Mouse (Mus musculus): ENCODE data around the gene Lsm12. TPM values are rescaled to one million over a fixed set of nuclear protein-coding genes. Genes with fewer than 3 reads are reported as not detected.

The Lsm12 gene
- polyA plus RNA-seq, 1 experiment from 2014 or later = 114 TPM

DNA sequence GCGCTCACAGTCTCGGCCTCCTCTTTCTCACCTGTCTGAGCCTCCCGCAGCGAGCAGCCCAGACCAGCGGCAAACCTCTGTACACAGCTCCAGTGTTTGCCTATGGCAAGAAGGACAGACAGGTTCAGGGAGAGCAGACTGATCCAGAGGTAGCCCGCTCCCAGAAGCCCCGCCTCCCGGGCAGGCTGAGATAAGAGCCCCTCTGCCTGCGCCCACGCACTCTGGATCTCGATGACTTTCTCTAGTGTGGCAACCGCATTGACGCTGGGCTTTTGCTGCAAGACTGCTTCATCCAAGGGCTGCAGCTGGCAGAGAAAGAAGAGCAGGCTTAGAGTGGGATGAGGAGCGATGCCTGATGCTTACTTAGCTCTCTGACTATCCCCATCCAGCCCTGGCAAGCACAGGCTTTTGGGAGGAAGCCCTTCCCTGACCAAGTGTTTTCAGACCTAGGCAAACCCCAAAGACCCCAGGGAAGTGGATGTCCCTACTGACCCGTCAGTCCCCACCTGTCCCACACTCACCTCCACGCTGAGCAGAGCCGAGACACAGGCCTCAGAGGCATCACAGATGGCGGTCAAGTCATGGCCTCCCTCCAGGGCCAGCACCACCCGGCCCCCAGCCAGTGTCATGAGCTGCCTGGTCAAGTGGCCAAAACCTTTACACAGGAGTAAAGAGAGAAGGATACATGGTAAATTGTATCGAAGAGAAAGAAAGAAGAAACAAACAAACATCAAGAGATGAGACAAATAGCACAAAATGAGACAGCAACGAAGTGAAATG, 11.1 kb upstream of the Lsm12 start:
- Histone ChIP-seq H3K4me1 (no peaks in the 10 kb centered on the region), H3K27ac (replicated peaks) (no peak overlapping the region), H3K9ac (replicated peaks) (no peak overlapping the region), H3K4me2 (replicated peaks) (no peak overlapping the region), H3K4me3 (no peak overlapping the region), H3K27me3 (no peaks in the 10 kb centered on the region), H3K36me3 (peaks cover 67% of the 10 kb centered on the region), H3K9me3 (no peaks in the 10 kb centered on the region)
- no peak for ATAC-seq (replicated peaks)
- WGBS = 90% methylated on average over 21 of the region's 21 CpGs

- Histone ChIP-seq H3K4me2 (replicated peaks) (no peak overlapping the region), H3K9ac (replicated peaks) (no peak overlapping the region), H3K27ac (replicated peaks) (no peak overlapping the region), H3K27me3 (no peaks in the 10 kb centered on the region), H3K4me3 (no peak overlapping the region), H3K36me3 (peaks cover 46% of the 10 kb centered on the region), H3K9me3 (no peaks in the 10 kb centered on the region), H3K4me1 (peaks cover 18% of the 10 kb centered on the region)
- 84% methylated on average over 9 of the region's 9 CpGs for WGBS
- no peak for ATAC-seq (replicated peaks)
These were observed 8.8 kb upstream of the Lsm12 start for GRCm38 (mm10) chr11:102193657-102194440.

- Histone ChIP-seq H3K9me3 (no peaks in the 10 kb centered on the region), H3K4me2 (replicated peaks) (peak overlapping the region; percentile 77; the same call in 1 of the 2 replicates), H3K27ac (replicated peaks) (no peak overlapping the region), H3K4me1 (peaks cover 18% of the 10 kb centered on the region), H3K27me3 (no peaks in the 10 kb centered on the region), H3K36me3 (peaks cover 16% of the 10 kb centered on the region), H3K9ac (replicated peaks) (no peak overlapping the region), H3K4me3 (peak overlapping the region; percentile 55; the same call in 1 of the 2 replicates)
- ATAC-seq (replicated peaks) = no peak
- 52% methylated on average over 4 of the region's 4 CpGs for WGBS
These were observed 5.8 kb upstream of the Lsm12 start for GRCm38 (mm10) chr11:102190848-102191247.

GRCm38 (mm10) chr11:102189461-102190436, 4.7 kb upstream of the Lsm12 start, which contains the start of gene G6pc3:
Gene G6pc3 (plus strand): TSS chr11:102189620.
- peak within 1 kb of the TSS; percentile 64 for H3K9ac ChIP-seq (replicated peaks)
- H3K4me3 ChIP-seq = peak within 1 kb of the TSS; percentile 55
- H3K4me2 ChIP-seq (replicated peaks) = peak within 1 kb of the TSS; percentile 77
- H3K27me3 ChIP-seq = no peaks in the 10 kb centered on the region
- peaks cover 5% of the 10 kb centered on the region for H3K36me3 ChIP-seq
- H3K27ac ChIP-seq (replicated peaks) = peak within 1 kb of the TSS; percentile 62
- ATAC-seq (replicated peaks) = peak; percentile 74
- WGBS = 2% methylated on average over 50 of the region's 50 CpGs
- H3K9me3 ChIP-seq = no peaks in the 10 kb centered on the region
- H3K4me1 ChIP-seq = peaks cover 23% of the 10 kb centered on the region

GRCm38 (mm10) chr11:102188980-102189379, 3.9 kb upstream of the Lsm12 start:
- ATAC-seq (replicated peaks) = no peak
- Histone ChIP-seq H3K4me1 (peaks cover 27% of the 10 kb centered on the region), H3K27me3 (no peaks in the 10 kb centered on the region), H3K4me2 (replicated peaks) (peak overlapping the region; percentile 77), H3K27ac (replicated peaks) (0 out of 2 replicates have a peak overlapping the region, but pooled peaks have one; percentile 62), H3K9me3 (no peaks in the 10 kb centered on the region), H3K36me3 (no peaks in the 10 kb centered on the region; the same call in 1 of the 2 replicates), H3K4me3 (peak overlapping the region; percentile 55), H3K9ac (replicated peaks) (peak overlapping the region; percentile 64)
- WGBS = 70% methylated on average over 6 of the region's 6 CpGs

DNA sequence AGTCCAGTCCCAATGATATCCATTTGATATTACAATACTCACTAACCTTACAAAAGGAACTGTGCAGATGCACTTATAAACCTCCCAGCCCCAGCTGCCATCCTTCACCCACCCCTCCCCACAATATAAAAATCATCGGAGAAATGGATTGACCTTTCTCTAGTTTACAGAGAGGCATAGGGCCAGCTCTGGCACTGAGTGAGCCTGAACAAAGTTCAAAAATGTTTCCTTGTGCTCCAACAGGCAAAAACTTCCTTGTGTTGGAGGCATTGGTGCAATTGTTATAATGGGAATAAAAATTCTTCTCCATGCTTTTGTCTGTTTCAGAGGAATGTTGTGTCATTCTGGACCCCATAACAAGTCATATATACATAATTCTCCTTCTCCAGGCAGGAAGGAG, 1.1 kb upstream of the Lsm12 start:
- no peak overlapping the region for H3K4me2 ChIP-seq (replicated peaks)
- no peak overlapping the region for H3K4me3 ChIP-seq
- H3K27me3 ChIP-seq = no peaks in the 10 kb centered on the region
- WGBS = 87% methylated on average over 1 of the region's 1 CpGs
- no peak overlapping the region for H3K9ac ChIP-seq (replicated peaks)
- H3K36me3 ChIP-seq = peaks cover 14% of the 10 kb centered on the region
- no peaks in the 10 kb centered on the region for H3K9me3 ChIP-seq
- peaks cover 40% of the 10 kb centered on the region for H3K4me1 ChIP-seq
- no peak for ATAC-seq (replicated peaks)
- no peak overlapping the region for H3K27ac ChIP-seq (replicated peaks)

DNA sequence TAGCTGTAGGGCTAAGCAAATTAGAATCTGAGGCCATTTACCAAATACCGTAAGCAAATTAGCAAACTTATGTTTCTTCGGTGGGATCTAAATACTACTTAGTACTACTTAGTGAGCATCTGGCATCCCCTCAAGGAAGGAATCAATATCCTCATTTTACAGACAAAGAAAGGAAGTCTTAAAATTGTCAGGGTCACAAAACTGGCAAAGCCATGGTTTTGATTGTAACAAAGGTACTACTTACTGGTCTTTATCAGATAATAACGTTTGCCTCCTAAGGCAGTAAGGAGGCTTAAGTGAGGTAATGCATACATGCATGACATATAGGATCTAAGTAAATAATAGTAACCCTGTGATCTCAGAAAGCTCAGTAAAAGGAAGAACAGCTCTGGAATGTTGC, 581 bp upstream of the Lsm12 start:
- Histone ChIP-seq H3K9ac (replicated peaks) (peak overlapping the region; percentile 88; the same call in 1 of the 2 replicates), H3K9me3 (no peaks in the 10 kb centered on the region), H3K4me2 (replicated peaks) (peak overlapping the region; percentile 62), H3K4me1 (peaks cover 35% of the 10 kb centered on the region), H3K4me3 (peak overlapping the region; percentile 71), H3K27me3 (no peaks in the 10 kb centered on the region), H3K27ac (replicated peaks) (peak overlapping the region; percentile 95), H3K36me3 (peaks cover 20% of the 10 kb centered on the region)
- ATAC-seq (replicated peaks) = no peak
- 50% methylated on average over 3 of the region's 3 CpGs for WGBS

- peak overlapping the region; percentile 62 for H3K4me2 ChIP-seq (replicated peaks)
- WGBS = 5% methylated on average over 7 of the region's 7 CpGs
- H3K4me1 ChIP-seq = peaks cover 23% of the 10 kb centered on the region
- no peaks in the 10 kb centered on the region for H3K27me3 ChIP-seq
- no peak for ATAC-seq (replicated peaks)
- peak overlapping the region; percentile 71 for H3K4me3 ChIP-seq
- no peaks in the 10 kb centered on the region for H3K9me3 ChIP-seq
- H3K9ac ChIP-seq (replicated peaks) = peak overlapping the region; percentile 88
- H3K36me3 ChIP-seq = peaks cover 33% of the 10 kb centered on the region
- H3K27ac ChIP-seq (replicated peaks) = peak overlapping the region; percentile 95
These were observed 847 bp downstream of the Lsm12 start for GRCm38 (mm10) chr11:102184253-102184645.

- Histone ChIP-seq H3K4me3 (no peak overlapping the region), H3K9ac (replicated peaks) (no peak overlapping the region), H3K27ac (replicated peaks) (no peak overlapping the region), H3K27me3 (no peaks in the 10 kb centered on the region), H3K4me1 (peaks cover 17% of the 10 kb centered on the region), H3K36me3 (peaks cover 46% of the 10 kb centered on the region), H3K9me3 (no peaks in the 10 kb centered on the region), H3K4me2 (replicated peaks) (no peak overlapping the region)
- ATAC-seq (replicated peaks) = no peak
These were observed 5.3 kb downstream of the Lsm12 start for GRCm38 (mm10) chr11:102179836-102180235.

GRCm38 (mm10) chr11:102168689-102169088, 16.4 kb downstream of the Lsm12 start:
- Histone ChIP-seq H3K4me2 (replicated peaks) (no peak overlapping the region), H3K9ac (replicated peaks) (no peak overlapping the region), H3K4me3 (no peak overlapping the region), H3K9me3 (no peaks in the 10 kb centered on the region), H3K27me3 (no peaks in the 10 kb centered on the region), H3K36me3 (peaks cover 33% of the 10 kb centered on the region), H3K4me1 (peaks cover 6% of the 10 kb centered on the region), H3K27ac (replicated peaks) (no peak overlapping the region)
- WGBS = 90% methylated on average over 5 of the region's 5 CpGs
- no peak for ATAC-seq (replicated peaks)

DNA sequence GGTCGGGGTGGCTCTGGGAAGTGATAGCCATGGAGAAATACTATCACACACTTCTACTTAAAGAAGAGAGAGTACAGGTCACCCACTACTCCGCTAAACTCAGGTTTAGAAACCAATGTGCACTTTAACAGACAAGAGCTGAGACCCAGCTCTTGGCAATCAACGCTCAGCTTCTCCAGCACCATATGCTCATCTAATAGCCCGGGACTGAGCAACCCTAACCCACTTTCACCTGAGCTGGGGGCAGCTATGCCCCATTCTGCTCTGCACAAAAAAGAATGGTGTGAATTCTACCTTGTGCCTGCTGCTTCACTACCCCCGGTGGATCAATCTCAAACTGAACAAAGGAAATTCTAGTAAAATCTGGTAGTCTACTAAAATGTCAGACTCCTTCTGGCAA, 17.6 kb downstream of the Lsm12 start:
- H3K9me3 ChIP-seq = no peaks in the 10 kb centered on the region
- WGBS = 88% methylated on average over 5 of the region's 5 CpGs
- 0 out of 2 replicates have a peak overlapping the region, but pooled peaks have one; percentile 38 for H3K27ac ChIP-seq (replicated peaks)
- no peaks in the 10 kb centered on the region for H3K27me3 ChIP-seq
- no peak overlapping the region for H3K9ac ChIP-seq (replicated peaks)
- ATAC-seq (replicated peaks) = no peak
- H3K4me2 ChIP-seq (replicated peaks) = no peak overlapping the region
- H3K36me3 ChIP-seq = peaks cover 43% of the 10 kb centered on the region
- no peak overlapping the region for H3K4me3 ChIP-seq
- peaks cover 6% of the 10 kb centered on the region for H3K4me1 ChIP-seq

Data from forebrain, embryonic 15.5 days (tissue).